Mouse (Mus musculus): ENCODE measurements around the gene 1700001O22Rik.

GRCm38 (mm10) chr2:30830283-30830795 lies 26.9 kb upstream of the 1700001O22Rik start, which contains the start of gene Asb6:
- TF ChIP-seq CTCF (IDR thresholded peaks at IDR 0.05; ENCODE audit: low read depth, low read length) (no peak), POLR2A (IDR thresholded peaks at IDR 0.05; ENCODE audit: insufficient read depth, low read length) (no peak), EP300 (IDR thresholded peaks at IDR 0.05; ENCODE audit: insufficient read depth, low read depth, low read length) (no peak)
